Mouse (Mus musculus): ENCODE results near the gene Slc44a5.

GRCm38 (mm10) chr3:154202383-154202782, 229.1 kb downstream of the Slc44a5 start:
- TF ChIP-seq CTCF (IDR thresholded peaks at IDR 0.05; ENCODE audit: low read depth, low read length) (no peak), POLR2A (IDR thresholded peaks at IDR 0.05; ENCODE audit: borderline replicate concordance, low read depth, low read length) (no peak)
